Mouse (Mus musculus) neutrophil, adult 5-6 weeks (primary cell): ENCODE measurements around the gene Vstm4. TPM values are rescaled to one million over a fixed set of nuclear protein-coding genes. Genes with fewer than 3 reads are reported as not detected.

Source experiments
- ATAC-seq: fragments of 151-379, 151-347 bp; 2 replicates; pipeline ENCODE4 v1.8.0; 2017; ENCODE audit warnings: mild to moderate bottlenecking, moderate TSS enrichment; ENCODE audit not compliant: insufficient number of reproducible peaks, poor library complexity, low FRiP score, severe bottlenecking; ENCODE audit errors: extremely low read depth
- total RNA-seq: library from RNA; stranded (forward); fragments of 200-1000 nt; gene quantifications from 2 replicates; pipeline ENCODE4 v1.2.3, GENCODE M21; 2017

The Vstm4 gene
- total RNA-seq, 1 experiment from 2014 or later, result not detected

DNA sequence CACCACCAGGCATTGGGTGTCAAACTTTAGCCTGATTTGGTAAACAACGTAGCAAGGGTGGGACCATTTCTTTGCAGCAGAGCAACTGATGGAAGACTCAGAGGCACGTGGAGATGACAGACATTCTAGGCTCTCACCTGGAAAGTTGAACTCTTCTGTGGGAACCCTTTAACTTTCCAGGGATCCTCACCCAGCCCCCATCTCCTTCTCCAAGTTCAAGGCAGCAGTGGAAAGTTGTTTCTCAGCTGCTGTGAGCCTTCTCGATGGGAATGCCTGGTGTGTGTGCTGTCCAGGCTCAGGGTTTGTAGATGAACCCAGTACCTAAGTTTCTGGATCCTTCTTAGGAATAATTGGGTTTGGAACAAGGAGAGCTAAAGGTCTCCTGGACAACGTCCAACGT, 310 bp upstream of the Vstm4 start:
- ATAC-seq, result no peak

GRCm38 (mm10) chr14:32858361-32858760, 1.8 kb downstream of the Vstm4 start:
- ATAC-seq, result no peak

DNA sequence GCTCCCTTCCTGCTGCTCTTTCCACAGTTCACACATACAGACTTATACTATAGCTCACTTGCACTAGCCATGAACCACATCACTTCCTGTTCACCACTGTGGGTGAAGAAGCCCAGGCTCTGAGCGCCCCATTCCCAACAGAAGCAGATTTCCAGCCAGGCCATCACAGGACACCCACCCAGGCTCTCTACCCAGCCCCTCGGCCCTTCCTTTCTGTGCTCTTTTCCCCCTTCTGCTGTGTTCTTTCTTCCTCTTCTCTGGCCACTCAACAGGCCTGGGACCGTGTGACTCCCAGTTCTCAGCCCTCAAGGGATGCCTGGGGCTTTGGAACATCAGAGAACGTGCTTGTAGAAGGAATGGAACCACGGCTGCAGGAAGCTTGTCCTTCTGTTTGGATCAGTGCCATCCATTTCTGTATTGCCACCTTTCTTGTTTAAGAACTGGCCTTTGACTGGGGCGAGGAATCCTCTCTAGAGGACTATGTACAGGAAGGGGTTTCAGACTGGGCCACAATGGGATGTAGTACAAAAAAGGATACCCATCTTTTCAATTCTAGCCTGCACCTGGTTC, 2.5 kb downstream of the Vstm4 start:
- no peak for ATAC-seq

DNA sequence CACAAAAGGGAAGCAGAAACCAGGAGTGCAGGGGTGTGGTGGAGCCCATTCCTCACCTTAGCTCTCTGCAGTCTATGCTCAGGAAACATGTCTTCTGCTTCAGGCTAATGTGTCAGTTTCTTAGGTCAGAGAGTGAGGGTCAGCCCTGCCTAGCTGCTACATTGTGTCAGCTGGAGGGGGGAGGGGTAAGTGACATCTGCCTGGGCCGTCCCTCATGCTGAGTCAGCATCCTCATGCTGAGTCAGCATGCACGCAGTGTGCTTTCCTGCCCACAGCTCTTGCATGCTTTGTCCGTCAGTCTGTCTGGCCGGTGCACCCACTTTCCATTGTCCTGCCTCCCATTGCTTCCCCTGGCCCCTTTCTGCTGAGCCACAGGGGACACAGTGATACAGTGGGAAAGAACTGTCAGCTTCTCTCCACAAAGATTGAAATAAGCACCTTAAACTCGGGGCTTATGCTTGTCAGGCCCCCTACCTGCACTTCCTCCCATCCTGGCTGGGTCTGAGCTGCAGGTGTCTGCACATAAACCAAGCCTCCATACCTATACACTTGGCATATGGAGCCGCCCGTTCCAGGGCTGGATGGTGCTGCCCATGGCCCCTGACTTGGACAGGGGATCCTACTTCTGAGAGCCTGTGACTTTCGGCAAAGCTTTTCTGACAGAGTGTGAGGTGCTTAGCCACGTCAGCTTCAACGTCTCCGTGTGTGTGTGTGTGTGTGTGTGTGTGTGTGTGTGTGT, 3.4 kb downstream of the Vstm4 start:
- ATAC-seq, result no peak

DNA sequence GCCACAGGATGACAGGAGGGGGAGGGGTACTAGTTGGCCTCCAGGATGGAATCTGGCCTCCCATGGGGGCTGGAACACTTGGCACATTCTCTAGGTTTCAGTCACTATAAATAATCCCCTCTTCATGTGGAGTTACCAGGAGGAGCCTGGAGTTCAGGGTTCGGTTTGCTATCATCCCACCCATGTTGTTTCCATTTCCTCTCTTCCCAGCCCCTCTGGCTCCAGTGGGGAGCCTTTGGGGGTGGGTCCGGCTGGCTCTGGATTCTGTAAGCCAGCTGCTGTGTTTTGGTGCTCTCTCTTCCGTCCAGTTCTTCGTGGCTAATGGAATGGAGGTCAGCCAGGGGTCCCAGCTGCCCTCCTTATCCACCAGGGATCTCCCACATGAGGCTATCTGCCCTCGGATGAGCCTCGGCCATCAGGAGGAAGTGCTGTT, 4.6 kb downstream of the Vstm4 start:
- no peak for ATAC-seq

DNA sequence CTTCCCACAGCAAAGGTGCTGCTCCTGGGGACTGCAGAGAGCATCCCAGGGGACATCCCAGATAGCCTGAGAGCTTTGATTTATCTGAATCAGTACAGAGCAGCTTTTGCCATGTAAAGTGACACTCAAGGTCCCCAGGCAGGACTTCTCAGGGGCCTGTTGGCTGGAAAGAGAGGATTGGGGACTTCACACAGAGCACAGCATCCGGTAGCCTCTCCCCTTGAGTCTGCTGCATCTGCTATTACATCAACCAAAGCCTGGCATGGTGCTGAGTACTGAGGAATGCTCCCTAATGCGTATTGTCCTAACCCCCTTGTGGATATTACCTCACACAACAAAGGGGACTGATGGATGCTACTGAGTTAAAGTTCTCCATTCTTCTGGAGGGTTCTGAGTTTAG, 5.1 kb downstream of the Vstm4 start:
- no peak for ATAC-seq

DNA sequence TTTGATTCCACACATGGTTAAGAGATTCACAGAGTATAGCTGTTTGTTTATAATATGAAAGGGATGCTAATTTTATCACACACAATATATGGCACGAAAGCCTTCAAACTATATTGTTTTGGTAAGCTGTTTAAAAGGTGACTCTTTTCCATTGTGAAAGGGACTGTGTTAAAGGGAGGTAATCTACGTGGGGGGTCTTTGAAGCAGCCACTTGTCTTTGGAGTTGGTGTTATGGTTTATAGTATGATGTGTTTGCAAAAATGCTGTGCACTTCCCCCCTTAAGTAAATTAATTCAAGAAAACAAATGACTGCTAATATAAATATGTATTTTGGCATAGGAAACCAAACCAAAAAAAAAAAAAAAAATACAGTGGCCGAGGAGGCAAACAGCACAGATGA, 8.8 kb downstream of the Vstm4 start:
- ATAC-seq, result no peak

DNA sequence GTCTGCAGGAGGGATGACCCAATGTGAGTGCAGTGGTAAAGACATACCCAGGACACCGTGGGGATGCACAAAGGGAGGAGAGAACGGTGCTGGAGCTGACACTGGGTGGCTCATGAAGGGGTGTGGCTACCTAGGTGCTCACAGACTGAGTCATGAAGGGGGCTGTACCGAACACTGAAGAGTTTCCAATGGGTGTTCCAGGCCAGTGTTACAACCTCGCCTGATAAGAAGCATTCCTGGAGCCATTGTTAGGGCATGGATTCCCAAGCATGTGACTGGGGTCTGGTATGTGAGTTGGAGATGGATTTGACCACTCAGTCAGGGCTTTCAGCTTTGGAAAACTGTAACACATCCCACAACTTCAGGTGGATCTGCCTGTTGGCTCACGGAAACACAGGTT, 15.4 kb downstream of the Vstm4 start:
- no peak for ATAC-seq

DNA sequence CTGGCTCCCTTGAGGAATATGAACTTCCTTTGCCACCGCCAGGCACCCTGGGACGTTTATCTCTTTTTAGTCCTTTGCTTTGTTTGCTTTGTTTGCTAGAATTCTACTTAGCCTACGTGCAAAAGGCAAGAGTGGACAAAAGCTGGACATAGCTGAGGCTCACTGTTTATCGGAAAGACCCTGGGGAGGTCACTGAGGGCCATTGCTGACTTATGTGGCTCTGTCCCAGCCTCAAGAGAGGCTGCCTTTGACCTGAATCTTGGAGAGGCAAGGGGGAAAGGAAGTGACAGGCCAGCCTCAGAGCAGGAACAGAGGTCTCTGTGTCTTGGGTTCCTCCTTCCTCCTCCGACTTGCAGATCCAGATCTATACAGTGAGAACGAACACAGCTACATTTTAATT, 21.0 kb downstream of the Vstm4 start:
- no peak for ATAC-seq

DNA sequence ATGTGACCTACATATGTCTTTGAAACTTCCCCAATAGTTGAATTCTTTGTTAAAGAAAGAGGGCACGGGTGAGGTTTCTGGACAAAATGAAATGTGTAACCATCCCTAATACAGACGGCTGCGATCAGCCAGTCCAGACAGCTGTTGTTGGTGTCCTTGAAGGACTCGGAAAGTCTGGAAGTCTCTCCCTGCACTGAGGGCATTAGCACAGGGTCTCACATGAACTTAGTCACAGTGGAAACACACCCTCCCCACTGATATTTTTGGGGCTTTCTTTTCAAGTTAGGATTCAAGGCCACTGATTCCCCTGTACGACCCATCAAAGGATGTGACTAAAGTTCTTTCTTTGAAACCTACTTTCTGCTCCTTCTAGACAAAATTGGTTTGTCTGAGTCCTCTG, 23.8 kb downstream of the Vstm4 start:
- ATAC-seq, result no peak

- ATAC-seq, result no peak
These were observed 25.1 kb downstream of the Vstm4 start for GRCm38 (mm10) chr14:32881693-32882092.

GRCm38 (mm10) chr14:32888876-32889674, 32.5 kb downstream of the Vstm4 start:
- ATAC-seq, result no peak

GRCm38 (mm10) chr14:32894341-32894853, 37.8 kb downstream of the Vstm4 start:
- ATAC-seq, result no peak

DNA sequence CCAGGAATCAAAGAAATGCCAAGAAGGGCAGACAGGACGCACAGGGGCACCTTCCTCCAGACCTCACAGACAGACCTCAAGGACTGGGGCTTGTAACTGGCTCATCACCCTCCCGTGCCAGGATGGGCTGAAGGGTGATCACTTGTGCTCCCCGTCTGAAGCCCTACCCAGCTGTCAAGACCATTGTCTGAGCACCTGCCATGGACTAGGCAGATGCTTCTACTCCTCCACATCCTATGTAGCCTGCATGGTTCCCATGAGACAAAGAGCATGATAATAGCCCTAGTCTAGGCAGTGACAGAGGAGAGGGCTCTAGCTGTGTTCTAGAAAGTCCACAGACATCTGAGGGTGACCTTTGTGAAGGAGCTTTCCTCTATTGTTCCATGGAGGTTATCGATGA, 38.3 kb downstream of the Vstm4 start:
- ATAC-seq, result no peak

DNA sequence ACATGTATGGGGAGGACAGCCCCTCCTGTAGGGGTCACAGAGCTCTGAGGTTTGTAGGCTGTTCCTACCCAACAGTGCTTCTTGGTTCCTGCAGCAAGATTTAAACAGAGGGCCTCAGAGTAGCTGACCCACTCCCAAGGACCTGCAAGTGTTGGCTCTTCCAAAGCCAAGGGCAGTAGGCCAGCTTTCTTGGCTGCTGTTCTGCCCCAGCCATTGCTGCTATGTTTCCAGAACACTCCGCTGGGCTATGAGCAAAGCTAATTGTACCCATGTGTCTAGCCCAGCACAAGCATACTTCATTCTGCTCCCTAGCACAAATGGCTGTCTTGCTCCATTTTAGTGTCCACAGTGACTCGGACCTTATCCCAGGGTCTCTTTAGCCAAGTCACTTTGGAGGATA, 40.3 kb downstream of the Vstm4 start:
- no peak for ATAC-seq

DNA sequence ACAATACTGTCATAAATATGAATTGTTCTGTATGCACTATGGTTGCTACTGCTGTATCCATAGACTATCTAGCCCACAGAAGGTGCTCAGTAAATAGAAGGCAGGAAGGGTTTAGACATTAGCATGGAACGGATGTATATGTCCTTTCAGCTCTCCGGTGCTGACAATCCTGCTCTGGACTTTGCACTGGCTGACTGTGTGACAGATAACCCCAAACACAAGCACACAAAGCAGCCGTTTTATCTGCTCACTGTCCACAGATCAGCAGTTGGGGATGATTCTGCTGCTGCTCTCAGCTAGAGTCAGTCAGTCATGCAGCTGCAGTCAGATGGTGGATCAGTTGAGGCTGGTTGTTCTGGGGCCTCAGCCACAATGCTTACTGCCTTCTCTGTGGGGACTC, 46.6 kb downstream of the Vstm4 start:
- ATAC-seq, result no peak

DNA sequence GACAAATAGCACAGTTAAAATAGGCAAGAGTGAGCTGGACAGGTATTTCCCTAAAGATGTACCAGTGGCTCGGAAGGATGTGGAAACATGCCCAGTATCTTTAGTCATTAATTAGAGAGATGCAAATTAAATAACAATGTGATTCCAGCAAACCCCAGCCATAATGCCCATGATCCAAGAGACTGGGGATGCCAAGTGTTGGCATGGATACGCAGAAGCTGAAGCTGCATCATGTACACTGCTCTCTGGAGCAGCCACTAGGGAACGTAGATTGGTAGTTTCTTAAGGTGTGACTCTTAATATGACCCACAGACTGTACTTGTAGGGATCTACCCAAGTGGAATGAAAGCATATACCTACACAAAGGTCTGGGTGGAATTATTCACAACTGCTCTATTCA, 50.0 kb downstream of the Vstm4 start:
- no peak for ATAC-seq

GRCm38 (mm10) chr14:32909112-32909511, 52.6 kb downstream of the Vstm4 start:
- no peak for ATAC-seq

- ATAC-seq, result no peak
These were observed 54.6 kb downstream of the Vstm4 start for GRCm38 (mm10) chr14:32911187-32911586.

DNA sequence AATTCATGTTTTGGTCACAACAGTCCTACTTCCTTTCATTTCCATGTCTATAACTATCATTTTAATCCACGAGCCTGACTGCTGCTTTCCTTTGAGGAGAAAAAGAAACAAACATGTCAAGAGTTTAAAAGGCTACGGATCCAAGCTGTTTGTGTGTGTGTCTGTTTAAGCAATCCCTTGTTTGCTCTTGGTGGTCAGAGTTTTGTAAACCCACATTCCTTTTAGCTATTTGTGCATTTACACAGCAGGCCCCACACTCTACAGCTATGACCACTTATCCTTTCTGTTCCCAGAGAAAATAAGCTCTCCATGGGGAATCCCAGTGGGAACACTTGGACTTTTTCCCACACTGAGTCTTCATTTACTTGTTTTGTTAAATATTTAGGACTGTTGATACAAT, 58.8 kb downstream of the Vstm4 start:
- no peak for ATAC-seq
